Mouse (Mus musculus): ENCODE results near the gene Igf1r. TPM values are rescaled to one million over a fixed set of nuclear protein-coding genes. Genes with fewer than 3 reads are reported as not detected.
A peak's percentile ranks its signal among the peaks of the same experiment; 100 is the strongest.

Igf1r gene
- polyA plus RNA-seq, 1 experiment, result 22.7 TPM

DNA sequence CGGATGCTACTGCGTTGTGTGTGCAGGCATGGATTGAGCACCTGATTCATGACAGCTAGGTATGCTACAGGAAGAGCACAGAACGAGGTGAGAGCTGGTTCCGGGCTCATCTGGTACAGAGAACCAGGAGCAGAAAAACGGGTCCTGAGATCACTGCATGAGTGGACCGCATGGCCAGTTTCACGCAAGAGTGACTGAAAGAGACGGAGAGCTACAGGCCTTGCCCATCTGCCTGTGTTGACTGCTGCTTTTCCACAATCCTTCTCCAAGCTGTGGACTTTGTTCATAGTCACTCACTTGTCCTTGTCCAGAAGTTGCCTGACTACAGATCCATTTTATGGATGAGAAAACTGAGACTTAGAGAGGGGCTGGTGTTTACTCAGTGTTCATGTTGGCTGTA, 111.5 kb downstream of the Igf1r start:
- Histone ChIP-seq H3K4me3 (ENCODE audit: insufficient read depth, low read length) (no peak overlapping the region), H3K27ac (ENCODE audit: insufficient read depth, low read length) (no peak overlapping the region), H3K4me1 (ENCODE audit: control insufficient read depth, insufficient read depth, low read length) (peaks cover 15% of the 10 kb centered on the region)
- TF ChIP-seq CTCF (IDR thresholded peaks at IDR 0.05; ENCODE audit: extremely low read depth, insufficient read depth, low read length) (no peak), POLR2A (IDR thresholded peaks at IDR 0.05; ENCODE audit: extremely low read depth, insufficient read depth, low read length) (no peak)

DNA sequence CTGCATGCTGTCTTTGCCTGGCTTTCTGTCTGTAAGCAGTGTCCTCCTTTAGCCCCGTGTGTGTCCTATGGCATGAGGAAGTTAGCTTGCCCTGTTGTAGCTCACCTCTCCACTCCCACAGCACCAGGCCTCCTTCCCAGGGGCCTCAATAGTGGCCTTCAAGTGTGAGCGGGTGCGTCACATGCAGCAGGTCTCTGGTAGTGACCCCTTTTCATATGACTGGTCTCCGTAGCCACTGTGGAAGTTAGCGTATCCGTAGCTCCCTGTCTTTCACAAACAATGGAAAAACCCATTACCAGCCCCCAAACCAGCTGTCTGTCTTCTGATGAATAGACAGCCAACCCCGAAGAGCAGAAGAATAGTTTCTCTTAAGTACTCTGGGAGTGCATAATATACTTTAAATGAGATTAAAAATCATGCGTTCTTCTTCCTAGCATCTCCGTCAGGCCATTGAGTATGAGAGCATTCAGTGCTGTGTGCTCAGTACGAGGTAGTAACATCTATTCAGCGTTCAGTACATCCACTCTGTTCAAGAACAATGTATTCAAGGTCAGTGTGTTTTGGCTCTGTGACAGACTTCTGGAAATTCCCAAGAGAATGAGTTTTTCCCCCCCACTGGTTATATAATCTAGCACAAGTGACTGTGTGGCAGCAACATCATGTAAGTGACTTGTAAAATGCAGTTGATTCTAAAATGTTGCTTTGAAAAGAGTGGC, 112.2 kb downstream of the Igf1r start:
- Histone ChIP-seq H3K4me3 (ENCODE audit: insufficient read depth, low read length) (no peak overlapping the region), H3K4me1 (ENCODE audit: control insufficient read depth, insufficient read depth, low read length) (peaks cover 15% of the 10 kb centered on the region), H3K27ac (ENCODE audit: insufficient read depth, low read length) (0 out of 2 replicates have a peak overlapping the region, but pooled peaks have one; percentile 80)
- no peak for TF ChIP-seq CTCF (IDR thresholded peaks at IDR 0.05; ENCODE audit: extremely low read depth, insufficient read depth, low read length)

DNA sequence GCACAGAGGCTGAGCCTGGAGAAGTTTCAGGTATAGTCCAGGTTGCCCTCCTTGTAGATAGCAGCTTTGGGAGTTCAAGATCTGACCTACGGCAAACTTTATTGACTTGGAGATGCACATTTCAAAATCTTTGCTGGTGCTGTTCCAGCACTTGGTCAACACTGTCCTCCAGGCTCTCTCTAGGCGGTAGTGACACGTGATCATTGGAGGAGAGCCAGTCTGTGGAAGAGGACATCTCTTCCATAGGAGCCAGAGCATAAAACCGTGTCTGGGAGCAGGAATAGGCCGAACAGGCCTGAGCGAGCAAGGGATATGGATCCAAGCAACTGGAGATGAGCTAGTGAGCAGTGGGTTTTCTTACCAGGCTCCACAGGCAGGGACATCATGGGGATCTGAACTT, 113.3 kb downstream of the Igf1r start:
- H3K27ac ChIP-seq (ENCODE audit: insufficient read depth, low read length), result no peak overlapping the region
- H3K4me1 ChIP-seq (ENCODE audit: control insufficient read depth, insufficient read depth, low read length), result peaks cover 15% of the 10 kb centered on the region
- TF ChIP-seq POLR2A (IDR thresholded peaks at IDR 0.05; ENCODE audit: extremely low read depth, insufficient read depth, low read length), result no peak
- TF ChIP-seq CTCF (IDR thresholded peaks at IDR 0.05; ENCODE audit: extremely low read depth, insufficient read depth, low read length), result no peak
- H3K4me3 ChIP-seq (ENCODE audit: insufficient read depth, low read length), result no peak overlapping the region

GRCm38 (mm10) chr7:68067321-68067720, 114.7 kb downstream of the Igf1r start:
- H3K4me1 ChIP-seq (ENCODE audit: control insufficient read depth, insufficient read depth, low read length), result peaks cover 15% of the 10 kb centered on the region
- no peak for TF ChIP-seq POLR2A (IDR thresholded peaks at IDR 0.05; ENCODE audit: extremely low read depth, insufficient read depth, low read length)
- TF ChIP-seq CTCF (IDR thresholded peaks at IDR 0.05; ENCODE audit: extremely low read depth, insufficient read depth, low read length), result no peak
- no peak overlapping the region for H3K27ac ChIP-seq (ENCODE audit: insufficient read depth, low read length)
- H3K4me3 ChIP-seq (ENCODE audit: insufficient read depth, low read length), result no peak overlapping the region

- TF ChIP-seq POLR2A (IDR thresholded peaks at IDR 0.05; ENCODE audit: extremely low read depth, insufficient read depth, low read length) (no peak), CTCF (IDR thresholded peaks at IDR 0.05; ENCODE audit: extremely low read depth, insufficient read depth, low read length) (no peak)
- Histone ChIP-seq H3K27ac (ENCODE audit: insufficient read depth, low read length) (no peak overlapping the region), H3K4me1 (ENCODE audit: control insufficient read depth, insufficient read depth, low read length) (peaks cover 5% of the 10 kb centered on the region), H3K4me3 (ENCODE audit: insufficient read depth, low read length) (no peak overlapping the region)
These were observed 116.7 kb downstream of the Igf1r start for GRCm38 (mm10) chr7:68069324-68069723.

GRCm38 (mm10) chr7:68070030-68070429, 117.4 kb downstream of the Igf1r start:
- no peak for TF ChIP-seq POLR2A (IDR thresholded peaks at IDR 0.05; ENCODE audit: extremely low read depth, insufficient read depth, low read length)
- no peak for TF ChIP-seq CTCF (IDR thresholded peaks at IDR 0.05; ENCODE audit: extremely low read depth, insufficient read depth, low read length)
- Histone ChIP-seq H3K4me1 (ENCODE audit: control insufficient read depth, insufficient read depth, low read length) (peaks cover under 1% of the 10 kb centered on the region; the same call in 1 of the 2 replicates), H3K4me3 (ENCODE audit: insufficient read depth, low read length) (no peak overlapping the region), H3K27ac (ENCODE audit: insufficient read depth, low read length) (no peak overlapping the region)

DNA sequence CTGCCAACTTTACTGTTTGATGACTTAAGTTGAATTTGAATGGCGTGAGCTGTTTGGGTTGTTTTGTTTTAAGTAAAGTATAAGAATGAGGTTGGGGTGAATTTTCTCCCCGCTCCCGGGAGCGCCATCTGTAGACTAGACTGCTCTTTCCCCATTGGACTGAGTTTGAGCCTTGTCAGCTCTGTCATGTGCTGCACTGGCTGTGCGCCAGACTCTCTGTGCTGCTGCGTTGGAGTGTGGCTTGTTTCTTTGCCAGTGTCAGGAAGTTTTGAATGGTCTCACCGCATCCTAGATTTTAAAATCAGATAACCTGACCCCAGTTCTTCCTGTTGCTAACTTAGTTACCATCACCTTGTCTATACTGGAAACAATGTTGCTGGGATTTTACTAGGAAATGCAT, 118.0 kb downstream of the Igf1r start:
- Histone ChIP-seq H3K4me3 (ENCODE audit: insufficient read depth, low read length) (no peak overlapping the region), H3K27ac (ENCODE audit: insufficient read depth, low read length) (no peak overlapping the region), H3K4me1 (ENCODE audit: control insufficient read depth, insufficient read depth, low read length) (no peaks in the 10 kb centered on the region)
- no peak for TF ChIP-seq POLR2A (IDR thresholded peaks at IDR 0.05; ENCODE audit: extremely low read depth, insufficient read depth, low read length)

DNA sequence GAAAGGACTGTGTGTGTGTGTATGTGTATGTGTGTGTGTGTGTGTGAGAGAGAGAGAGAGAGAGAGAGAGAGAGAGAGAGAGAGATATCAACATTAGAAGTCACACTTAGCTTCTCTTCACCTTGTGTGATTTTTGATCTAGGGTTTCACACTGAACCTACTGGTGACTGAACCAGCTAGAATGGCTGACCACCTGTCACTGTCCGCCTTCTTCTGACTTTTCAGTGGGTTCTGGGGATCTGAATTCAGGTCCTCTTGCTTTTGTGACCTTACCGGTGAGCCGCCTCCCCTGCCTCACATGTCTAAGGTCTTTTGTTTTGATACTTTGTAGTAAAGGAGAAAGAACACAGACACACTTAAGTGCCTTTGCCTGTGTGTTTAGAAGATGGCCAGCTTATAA, 118.4 kb downstream of the Igf1r start:
- TF ChIP-seq CTCF (IDR thresholded peaks at IDR 0.05; ENCODE audit: extremely low read depth, insufficient read depth, low read length), result no peak
- TF ChIP-seq POLR2A (IDR thresholded peaks at IDR 0.05; ENCODE audit: extremely low read depth, insufficient read depth, low read length), result no peak
- H3K4me1 ChIP-seq (ENCODE audit: control insufficient read depth, insufficient read depth, low read length), result no peaks in the 10 kb centered on the region
- no peak overlapping the region for H3K4me3 ChIP-seq (ENCODE audit: insufficient read depth, low read length)
- H3K27ac ChIP-seq (ENCODE audit: insufficient read depth, low read length), result no peak overlapping the region

DNA sequence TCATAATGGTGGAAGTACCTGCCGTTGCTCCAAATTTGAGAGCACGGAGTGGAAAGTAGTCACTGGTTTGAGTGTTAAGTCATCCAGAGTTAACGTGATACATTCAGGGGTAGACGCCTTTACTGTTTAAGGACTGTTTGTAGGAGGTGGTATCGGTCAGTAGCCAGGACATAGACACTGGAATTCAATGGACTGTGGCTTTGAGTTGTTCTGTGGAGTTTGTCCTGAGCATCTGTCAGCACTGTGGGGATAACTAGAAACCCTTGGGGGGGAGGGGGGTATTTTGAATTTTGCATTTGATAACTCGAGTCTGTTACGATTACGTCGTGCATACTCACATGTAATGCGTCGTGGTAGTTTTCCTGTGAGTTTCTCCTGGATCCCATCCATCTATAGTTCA, 119.1 kb downstream of the Igf1r start:
- H3K27ac ChIP-seq (ENCODE audit: insufficient read depth, low read length), result no peak overlapping the region
- H3K4me3 ChIP-seq (ENCODE audit: insufficient read depth, low read length), result no peak overlapping the region
- TF ChIP-seq POLR2A (IDR thresholded peaks at IDR 0.05; ENCODE audit: extremely low read depth, insufficient read depth, low read length) (no peak), CTCF (IDR thresholded peaks at IDR 0.05; ENCODE audit: extremely low read depth, insufficient read depth, low read length) (no peak)
- no peaks in the 10 kb centered on the region for H3K4me1 ChIP-seq (ENCODE audit: control insufficient read depth, insufficient read depth, low read length)

DNA sequence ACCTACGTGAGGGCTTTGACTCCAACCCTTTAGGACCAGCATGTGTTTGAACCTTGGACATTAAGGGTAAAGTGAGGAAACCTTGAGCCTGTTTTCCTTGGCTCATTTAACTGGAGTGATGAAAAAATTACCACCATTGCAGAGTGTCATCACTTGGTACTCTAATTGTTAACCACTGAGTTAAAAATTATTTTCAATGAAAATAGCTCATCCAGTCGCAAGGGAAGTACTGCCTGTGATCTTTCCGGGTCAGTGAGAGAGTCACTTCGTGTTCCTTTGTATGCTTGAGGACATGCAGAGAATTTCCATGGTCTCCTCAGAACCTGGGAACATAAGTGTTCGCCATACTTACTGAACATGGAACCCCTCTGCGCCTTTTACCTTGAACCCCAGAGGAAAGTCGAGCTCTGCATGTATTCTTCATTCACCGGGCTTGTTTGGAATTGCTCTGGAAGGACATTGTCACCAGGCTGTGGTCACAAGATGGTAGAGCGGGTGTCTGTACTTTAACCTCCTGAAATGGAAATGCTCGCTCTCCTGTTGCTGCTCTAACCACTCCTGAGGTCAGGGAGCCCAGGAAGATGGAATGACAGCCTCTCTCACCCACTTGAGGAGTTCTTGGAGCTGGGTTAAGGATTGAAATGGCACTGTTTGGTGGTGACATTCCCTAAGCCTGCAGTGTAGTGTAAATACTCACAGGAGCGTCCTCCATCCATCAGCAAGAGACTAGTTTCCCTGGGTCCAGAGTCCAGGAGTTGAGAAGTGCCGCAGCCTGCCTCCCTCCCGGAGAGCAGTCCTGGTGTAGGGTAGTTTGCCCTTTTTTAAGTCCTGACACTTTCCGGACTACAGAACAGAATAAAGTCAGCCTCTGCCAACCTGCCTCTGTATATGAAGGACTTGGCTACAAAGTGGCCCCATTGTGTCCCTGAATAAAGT, 120.2 kb downstream of the Igf1r start:
- no peaks in the 10 kb centered on the region for H3K4me1 ChIP-seq (ENCODE audit: control insufficient read depth, insufficient read depth, low read length)
- H3K4me3 ChIP-seq (ENCODE audit: insufficient read depth, low read length), result no peak overlapping the region
- no peak for TF ChIP-seq CTCF (IDR thresholded peaks at IDR 0.05; ENCODE audit: extremely low read depth, insufficient read depth, low read length)
- TF ChIP-seq POLR2A (IDR thresholded peaks at IDR 0.05; ENCODE audit: extremely low read depth, insufficient read depth, low read length), result no peak
- no peak overlapping the region for H3K27ac ChIP-seq (ENCODE audit: insufficient read depth, low read length)

Measured in cortical plate, adult 2 months (tissue).